Mouse (Mus musculus): Measurements from ENCODE around the gene Irak2.

GRCm38 (mm10) chr6:113659648-113660491 is 21.6 kb downstream of the Irak2 start:
- TF ChIP-seq CTCF (IDR thresholded peaks at IDR 0.05), result no peak
- no peak for TF ChIP-seq EP300 (IDR thresholded peaks at IDR 0.05)

Measured in lung, postnatal 0 days (tissue).